Mouse (Mus musculus) brain, embryonic 14.5 days (tissue): ENCODE data around the gene Zfp689.
"Not testable (repeated sequence)": the region's sequence is repeated elsewhere in the genome, so short reads cannot be mapped to it uniquely, and the experiment has no call there.

ENCODE experiments used
- CTCF ChIP-seq: fragments of 200-500 bp; IDR thresholded peaks from 2 replicates; pipeline ENCODE4 v1.5.1; 2012; ENCODE audit warnings: inconsistent platforms, mild to moderate bottlenecking, moderate library complexity, borderline replicate concordance; ENCODE audit not compliant: insufficient read depth, insufficient read length; ENCODE audit errors: extremely low read depth
- POLR2A ChIP-seq: fragments of 200-500 bp; IDR thresholded peaks from 2 replicates; pipeline ENCODE4 v1.6.1; 2012; ENCODE audit warnings: mild to moderate bottlenecking, inconsistent platforms, borderline replicate concordance; ENCODE audit not compliant: poor library complexity, insufficient read depth, insufficient read length, severe bottlenecking; ENCODE audit errors: extremely low read depth

GRCm38 (mm10) chr7:127488364-127488763, 39.4 kb upstream of the Zfp689 start:
- TF ChIP-seq CTCF, POLR2A: not testable (repeated sequence)
